Mouse (Mus musculus): ENCODE results near the gene Slc41a2.

GRCm38 (mm10) chr10:83331811-83332210 lies 5.9 kb downstream of the Slc41a2 start:
- TF ChIP-seq POLR2A (IDR thresholded peaks at IDR 0.05; ENCODE audit: insufficient read depth, low read depth, low read length) (no peak), CTCF (IDR thresholded peaks at IDR 0.05) (no peak), EP300 (IDR thresholded peaks at IDR 0.05; ENCODE audit: insufficient read depth, low read depth, low read length) (no peak)

All from heart, adult 2 months (tissue).